Mouse (Mus musculus) cerebellum, adult 2 months (tissue): ENCODE data around the gene Sacm1l.

ENCODE experiments used
- CTCF ChIP-seq: fragments of 200-500 bp; IDR thresholded peaks from 2 replicates; pipeline ENCODE4 v1.5.1; 2011; ENCODE audit warnings: low read depth, mild to moderate bottlenecking, control low read depth, low read length, moderate library complexity, borderline replicate concordance; ENCODE audit not compliant: insufficient read depth
- POLR2A ChIP-seq: fragments of 200-500 bp; IDR thresholded peaks from 2 replicates; pipeline ENCODE4 v1.6.1; 2011; ENCODE audit warnings: low read length, control low read depth, borderline replicate concordance; ENCODE audit not compliant: insufficient read depth

DNA sequence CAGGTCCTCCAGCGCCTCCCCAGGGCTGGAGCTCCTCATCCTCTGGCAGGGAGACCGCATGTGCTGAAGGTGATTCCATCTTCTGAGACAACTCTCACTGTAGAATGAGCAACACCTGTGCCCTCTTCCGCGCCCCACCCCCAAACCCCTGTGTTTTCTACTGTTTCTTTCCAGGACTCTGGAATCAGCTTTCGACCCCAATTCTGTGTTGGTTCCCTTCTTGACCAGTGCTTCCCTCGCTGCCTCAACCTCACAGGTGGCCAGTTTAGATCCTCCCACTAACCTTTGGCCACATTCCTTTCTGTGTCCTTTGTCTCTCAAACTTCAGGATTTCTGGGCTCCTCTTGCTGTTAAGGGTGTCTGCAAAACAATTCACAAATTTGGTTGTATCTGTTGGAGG lies 102.7 kb downstream of the Sacm1l start, which contains the start of gene Slc6a20b:
- TF ChIP-seq CTCF (no peak), POLR2A (no peak)
